Mouse (Mus musculus) embryonic fibroblast, embryonic 13.5 days (primary cell): ENCODE data around the gene Ppp1r27.
A peak's percentile ranks its signal among the peaks of the same experiment; 100 is the strongest.

ENCODE experiments used
- CTCF ChIP-seq: IDR thresholded peaks from 2 replicates; pipeline ENCODE4 v1.5.1; 2011; ENCODE audit warnings: mild to moderate bottlenecking, control low read depth, low read length, moderate library complexity, borderline replicate concordance; ENCODE audit not compliant: insufficient read depth
- POLR2A ChIP-seq: IDR thresholded peaks from 2 replicates; pipeline ENCODE4 v1.6.1; 2011; ENCODE audit warnings: low read depth, mild to moderate bottlenecking, control low read depth, low read length, moderate library complexity

DNA sequence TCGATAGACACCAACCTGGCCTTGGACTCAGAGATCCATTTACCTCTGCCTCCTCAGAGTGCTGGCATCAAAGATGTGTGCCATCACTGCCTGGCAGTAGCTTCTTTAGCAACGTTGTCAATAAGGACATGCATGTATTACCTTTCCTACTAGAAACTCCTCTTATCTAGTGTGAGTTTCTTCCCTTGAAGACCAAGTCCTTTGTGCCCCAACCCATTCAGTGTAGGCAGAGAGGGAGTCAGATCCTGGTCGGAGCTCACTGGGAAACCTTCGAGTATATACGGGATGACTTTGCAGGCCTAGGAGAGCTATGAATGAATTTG, 23.3 kb upstream of the Ppp1r27 start:
- TF ChIP-seq POLR2A (peak; percentile 58), CTCF (no peak)
